Mouse (Mus musculus): ENCODE results near the gene Gm13285. TPM values are rescaled to one million over a fixed set of nuclear protein-coding genes. Genes with fewer than 3 reads are reported as not detected.
"Not testable (repeated sequence)": the region's sequence is repeated elsewhere in the genome, so short reads cannot be mapped to it uniquely, and the experiment has no call there.

Gm13285 gene
- polyA plus RNA-seq, 1 experiment = not detected

- peak overlapping the region; percentile 31 for H3K4me3 ChIP-seq (replicated peaks; ENCODE audit: control insufficient read depth, low read depth, low read length)
- TF ChIP-seq CTCF (IDR thresholded peaks at IDR 0.05; ENCODE audit: control insufficient read depth, insufficient read depth, low read length) (peak; percentile 8; the same call in 1 of the 2 replicates), POLR2A (IDR thresholded peaks at IDR 0.05; ENCODE audit: borderline replicate concordance, control insufficient read depth, low read depth, low read length) (peak; percentile 50; the same call in 1 of the 2 replicates)
These were observed 36.0 kb upstream of the Gm13285 start for GRCm38 (mm10) chr4:88763384-88764018.

GRCm38 (mm10) chr4:88773534-88773933 is 25.9 kb upstream of the Gm13285 start, which contains the start of gene Gm13290:
TSS of gene Gm13290 (plus strand) at chr4:88773834.
- not testable (repeated sequence) for H3K4me3 ChIP-seq (replicated peaks; ENCODE audit: control insufficient read depth, low read depth, low read length); H3K27ac ChIP-seq (ENCODE audit: control insufficient read depth, insufficient read depth, low read depth, low read length, poor library complexity); H3K4me1 ChIP-seq (ENCODE audit: control insufficient read depth, insufficient read depth, low read length)
- whole genome bisulfite sequencing = no CpG with 5 or more reads among the region's 32 CpGs

More at GRCm38 (mm10) chr4:88763384-88764018, 36.0 kb upstream of the Gm13285 start:
- peak overlapping the region; percentile 81 for H3K27ac ChIP-seq (ENCODE audit: control insufficient read depth, insufficient read depth, low read depth, low read length, poor library complexity)
- WGBS = 2% methylated on average over 34 of the region's 42 CpGs
- not testable (repeated sequence) for H3K4me1 ChIP-seq (ENCODE audit: control insufficient read depth, insufficient read depth, low read length)

- not testable (repeated sequence) for H3K27ac ChIP-seq (ENCODE audit: control insufficient read depth, insufficient read depth, low read depth, low read length, poor library complexity)
- WGBS = no CpG with 5 or more reads among the region's 29 CpGs
These were observed 22.8 kb upstream of the Gm13285 start, which contains the start of gene Gm13289 for GRCm38 (mm10) chr4:88776622-88777021. TSS of gene Gm13289 (plus strand) at chr4:88776922.

GRCm38 (mm10) chr4:88779550-88779949 is 19.9 kb upstream of the Gm13285 start, which contains the start of gene Gm13272:
TSS of gene Gm13272 (plus strand) at chr4:88779850.
- not testable (repeated sequence) for H3K4me3 ChIP-seq (replicated peaks; ENCODE audit: control insufficient read depth, low read depth, low read length); H3K4me1 ChIP-seq (ENCODE audit: control insufficient read depth, insufficient read depth, low read length); H3K27ac ChIP-seq (ENCODE audit: control insufficient read depth, insufficient read depth, low read depth, low read length, poor library complexity)
- no CpG with 5 or more reads among the region's 29 CpGs for WGBS

More at GRCm38 (mm10) chr4:88776622-88777021, 22.8 kb upstream of the Gm13285 start, which contains the start of gene Gm13289:
- H3K4me1 ChIP-seq (ENCODE audit: control insufficient read depth, insufficient read depth, low read length); H3K4me3 ChIP-seq (replicated peaks; ENCODE audit: control insufficient read depth, low read depth, low read length): not testable (repeated sequence)

- H3K4me1 ChIP-seq (ENCODE audit: control insufficient read depth, insufficient read depth, low read length); H3K27ac ChIP-seq (ENCODE audit: control insufficient read depth, insufficient read depth, low read depth, low read length, poor library complexity); H3K4me3 ChIP-seq (replicated peaks; ENCODE audit: control insufficient read depth, low read depth, low read length): not testable (repeated sequence)
- 67% methylated on average over 16 of the region's 18 CpGs for WGBS
These were observed 19.1 kb upstream of the Gm13285 start for GRCm38 (mm10) chr4:88780320-88780719.

- WGBS = 8% methylated on average over 5 of the region's 7 CpGs
- peak within 1 kb of the TSS; percentile 69; the same call in 1 of the 2 replicates for H3K27ac ChIP-seq (ENCODE audit: control insufficient read depth, insufficient read depth, low read depth, low read length, poor library complexity)
- H3K4me1 ChIP-seq (ENCODE audit: control insufficient read depth, insufficient read depth, low read length); H3K4me3 ChIP-seq (replicated peaks; ENCODE audit: control insufficient read depth, low read depth, low read length): not testable (repeated sequence)
These were observed 17.6 kb upstream of the Gm13285 start, which contains the start of gene Ifnz for GRCm38 (mm10) chr4:88781831-88782230. TSS of gene Ifnz (plus strand) at chr4:88782131.

- not testable (repeated sequence) for H3K4me3 ChIP-seq (replicated peaks; ENCODE audit: control insufficient read depth, low read depth, low read length); H3K4me1 ChIP-seq (ENCODE audit: control insufficient read depth, insufficient read depth, low read length)
- WGBS = under 1% methylated on average over 16 of the region's 31 CpGs
- H3K27ac ChIP-seq (ENCODE audit: control insufficient read depth, insufficient read depth, low read depth, low read length, poor library complexity) = peak overlapping the region; percentile 69; the same call in 1 of the 2 replicates
These were observed 17.1 kb upstream of the Gm13285 start for GRCm38 (mm10) chr4:88782335-88782734.

- no CpG with 5 or more reads among the region's 27 CpGs for WGBS
- H3K27ac ChIP-seq (ENCODE audit: control insufficient read depth, insufficient read depth, low read depth, low read length, poor library complexity); H3K4me1 ChIP-seq (ENCODE audit: control insufficient read depth, insufficient read depth, low read length); H3K4me3 ChIP-seq (replicated peaks; ENCODE audit: control insufficient read depth, low read depth, low read length): not testable (repeated sequence)
These were observed 14.1 kb upstream of the Gm13285 start, which contains the start of gene Gm13276 for GRCm38 (mm10) chr4:88785409-88785808. TSS of gene Gm13276 (plus strand) at chr4:88785709.

- not testable (repeated sequence) for H3K4me3 ChIP-seq (replicated peaks; ENCODE audit: control insufficient read depth, low read depth, low read length); H3K4me1 ChIP-seq (ENCODE audit: control insufficient read depth, insufficient read depth, low read length); H3K27ac ChIP-seq (ENCODE audit: control insufficient read depth, insufficient read depth, low read depth, low read length, poor library complexity)
- 0% methylated on average over 3 of the region's 28 CpGs for WGBS
- TF ChIP-seq CTCF (IDR thresholded peaks at IDR 0.05; ENCODE audit: control insufficient read depth, insufficient read depth, low read length) = peak; percentile 45
These were observed 11.1 kb upstream of the Gm13285 start, which contains the start of gene Gm13277 for GRCm38 (mm10) chr4:88788402-88788801. TSS of gene Gm13277 (plus strand) at chr4:88788632.

- WGBS = no CpG with 5 or more reads among the region's 28 CpGs
- not testable (repeated sequence) for H3K4me1 ChIP-seq (ENCODE audit: control insufficient read depth, insufficient read depth, low read length); H3K27ac ChIP-seq (ENCODE audit: control insufficient read depth, insufficient read depth, low read depth, low read length, poor library complexity); H3K4me3 ChIP-seq (replicated peaks; ENCODE audit: control insufficient read depth, low read depth, low read length)
These were observed 8.2 kb upstream of the Gm13285 start, which contains the start of gene Gm13278 for GRCm38 (mm10) chr4:88791250-88791649. TSS of gene Gm13278 (plus strand) at chr4:88791550.

- not testable (repeated sequence) for H3K4me3 ChIP-seq (replicated peaks; ENCODE audit: control insufficient read depth, low read depth, low read length); H3K27ac ChIP-seq (ENCODE audit: control insufficient read depth, insufficient read depth, low read depth, low read length, poor library complexity); H3K4me1 ChIP-seq (ENCODE audit: control insufficient read depth, insufficient read depth, low read length)
- WGBS = 0% methylated on average over 18 of the region's 52 CpGs
These were observed 5.4 kb upstream of the Gm13285 start, which contains the start of gene Gm13275 for GRCm38 (mm10) chr4:88793936-88794675. TSS of gene Gm13275 (plus strand) at chr4:88794487.

- not testable (repeated sequence) for H3K27ac ChIP-seq (ENCODE audit: control insufficient read depth, insufficient read depth, low read depth, low read length, poor library complexity); H3K4me3 ChIP-seq (replicated peaks; ENCODE audit: control insufficient read depth, low read depth, low read length); H3K4me1 ChIP-seq (ENCODE audit: control insufficient read depth, insufficient read depth, low read length)
- WGBS = no CpG with 5 or more reads among the region's 28 CpGs
These were observed 2.4 kb upstream of the Gm13285 start, which contains the start of gene Gm13279 for GRCm38 (mm10) chr4:88797097-88797496. TSS of gene Gm13279 (plus strand) at chr4:88797397.

- no CpG with 5 or more reads among the region's 29 CpGs for WGBS
- H3K4me1 ChIP-seq (ENCODE audit: control insufficient read depth, insufficient read depth, low read length); H3K27ac ChIP-seq (ENCODE audit: control insufficient read depth, insufficient read depth, low read depth, low read length, poor library complexity); H3K4me3 ChIP-seq (replicated peaks; ENCODE audit: control insufficient read depth, low read depth, low read length): not testable (repeated sequence)
These were observed 3.5 kb downstream of the Gm13285 start, which contains the start of gene Gm13287 for GRCm38 (mm10) chr4:88802954-88803353. TSS of gene Gm13287 (plus strand) at chr4:88803254.
